Mouse (Mus musculus) mouse trophoblast stem cell (cell line): ENCODE results near the gene Alox8.

Experiments used
- in situ Hi-C, 2 experiments: fragments of 300-500 bp; cut with MseI, MboI; formaldehyde crosslinking; loops; 2 replicates in 1 of 2; 3 replicates in 1 of 2; pipeline ENCODE4 v1.15.1; 2025

Alox8 gene

DNA sequence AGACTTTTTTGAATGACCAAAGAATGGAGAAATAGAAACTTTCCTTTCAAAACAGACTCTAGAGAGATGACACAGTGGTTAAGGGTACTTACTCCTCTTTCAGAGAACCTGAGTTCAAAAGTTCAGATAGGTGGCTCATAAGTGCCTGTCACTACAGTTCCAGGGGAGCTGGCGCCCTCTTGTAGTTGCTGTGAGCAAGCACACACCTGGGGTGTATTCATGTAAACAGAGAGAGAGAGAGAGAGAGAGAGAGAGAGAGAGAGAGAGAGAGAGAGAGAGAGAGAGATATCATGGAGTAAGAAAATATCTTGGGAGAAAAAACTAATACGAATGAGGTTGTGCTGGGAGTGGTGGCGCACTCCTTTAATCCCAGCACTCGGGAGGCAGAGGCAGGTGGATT, 17.5 kb downstream of the Alox8 start:
- in situ Hi-C loops, result no loop called here

DNA sequence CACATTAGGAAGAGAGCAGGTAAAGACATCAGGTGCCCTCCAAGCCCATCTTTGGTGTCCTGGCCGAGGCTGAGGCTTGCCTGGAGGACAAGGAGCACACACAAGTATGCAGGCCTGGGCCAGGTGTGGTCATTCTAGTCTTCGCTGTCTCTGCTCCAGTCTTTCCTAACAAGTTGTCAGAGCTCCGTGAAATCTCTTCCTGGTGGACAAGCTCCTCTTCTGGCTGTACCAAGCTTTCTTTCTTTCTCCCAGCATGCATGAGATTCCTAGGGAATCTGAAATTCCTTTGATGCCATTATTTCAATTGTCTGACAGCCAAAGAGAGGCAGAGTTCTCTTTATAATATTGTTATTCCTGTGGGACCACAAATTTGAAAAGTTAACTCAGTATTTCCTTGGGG, 18.1 kb downstream of the Alox8 start:
- in situ Hi-C loops, result no loop called here

DNA sequence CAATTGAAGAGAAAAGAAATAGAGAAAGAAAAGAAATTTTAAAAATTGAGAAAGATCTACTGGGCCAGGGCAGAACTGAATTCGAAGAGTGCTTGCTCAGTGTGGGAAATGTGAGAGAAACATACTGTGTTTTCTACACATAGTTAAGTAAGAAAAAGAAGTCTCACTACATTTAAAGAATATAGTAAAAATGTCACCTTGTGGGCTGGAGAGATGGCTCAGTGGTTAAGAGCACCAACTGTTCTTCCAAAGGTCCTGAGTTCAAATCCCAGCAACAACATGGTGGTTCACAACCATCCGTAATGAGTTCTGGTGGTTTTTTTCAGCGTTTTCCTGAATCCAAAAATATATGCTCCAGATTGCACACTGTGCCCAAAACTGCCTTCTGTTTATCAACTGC, 19.1 kb downstream of the Alox8 start:
- in situ Hi-C loops, result no loop called here

DNA sequence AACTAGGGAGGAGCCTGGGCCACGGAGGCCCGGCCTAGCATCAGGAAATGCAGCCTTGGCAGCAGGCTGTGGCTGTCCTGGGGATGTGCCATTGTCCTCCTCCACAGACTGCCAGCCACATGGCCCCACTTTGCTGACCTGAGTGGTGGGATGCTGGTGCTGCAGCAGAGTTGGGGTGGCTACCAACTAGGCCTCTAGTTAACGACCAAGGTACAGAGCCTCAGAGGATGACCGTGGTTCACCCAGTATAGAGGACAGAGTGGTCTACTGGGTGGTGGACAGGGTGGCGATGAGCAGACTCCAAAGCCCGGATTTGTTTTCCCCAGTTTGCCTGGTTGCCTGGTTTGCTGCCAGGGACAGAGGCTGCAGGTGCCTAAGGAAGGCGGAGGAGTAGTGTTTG, 22.9 kb downstream of the Alox8 start:
- in situ Hi-C loops, result no loop called here

DNA sequence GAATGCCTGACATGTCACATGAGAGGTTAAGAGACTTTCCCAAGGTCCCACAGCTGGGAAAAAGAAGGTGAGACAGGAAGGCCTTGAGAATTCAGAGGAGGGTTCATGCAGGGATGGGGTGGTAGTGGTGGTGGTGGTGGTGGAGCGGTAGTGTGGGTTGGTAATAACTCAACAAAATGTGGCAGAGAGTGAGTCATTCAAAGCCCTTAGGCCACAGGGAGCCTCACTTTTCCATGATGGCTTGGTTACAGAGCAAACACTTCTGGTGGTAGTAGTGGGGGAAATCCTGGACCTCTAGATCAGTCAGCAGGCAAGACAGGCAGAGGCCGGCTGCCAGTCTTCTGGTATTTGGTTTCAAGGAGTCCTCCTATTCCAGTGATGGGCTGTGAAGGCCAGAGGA, 25.0 kb downstream of the Alox8 start:
- in situ Hi-C loops, result no loop called here

DNA sequence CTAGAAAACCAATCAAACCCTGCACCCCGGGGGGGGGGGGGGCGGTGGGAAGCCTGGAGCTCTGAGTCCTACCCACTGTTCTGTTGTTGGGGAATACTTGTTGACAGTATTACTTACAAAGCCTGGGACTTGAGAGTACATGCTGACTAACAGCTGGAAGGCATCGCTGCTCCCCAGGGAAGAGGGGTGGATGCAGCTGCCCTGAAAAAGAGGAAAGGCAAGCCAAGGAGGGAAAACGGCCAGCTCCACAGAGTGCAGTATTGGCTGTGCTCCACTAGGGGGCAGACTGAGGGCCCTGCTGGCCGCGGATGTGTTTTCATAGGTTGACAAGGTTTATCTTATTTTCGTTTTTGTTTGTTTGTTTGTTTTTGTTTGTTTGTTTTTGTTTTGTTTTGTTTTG, 26.0 kb downstream of the Alox8 start:
- in situ Hi-C loops, result no loop called here

DNA sequence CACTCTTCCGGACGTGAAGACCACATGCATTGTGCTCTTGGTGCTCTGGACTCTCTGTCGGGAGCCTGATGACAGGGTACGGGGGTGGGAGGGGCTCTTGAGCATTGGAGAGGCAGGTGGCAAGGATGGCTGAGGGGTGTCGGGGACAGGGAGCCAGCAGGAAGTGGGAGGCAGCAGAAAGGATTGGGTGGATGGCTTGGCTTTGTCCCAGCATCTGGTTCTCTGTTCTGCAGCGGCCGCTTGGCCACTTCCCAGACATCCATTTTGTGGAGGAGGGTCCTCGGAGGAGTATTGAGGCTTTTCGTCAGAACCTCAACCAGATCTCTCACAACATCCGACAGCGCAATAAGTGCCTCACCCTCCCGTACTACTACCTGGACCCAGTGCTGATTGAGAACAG, 28.3 kb downstream of the Alox8 start:
- in situ Hi-C loops, result no loop called here

DNA sequence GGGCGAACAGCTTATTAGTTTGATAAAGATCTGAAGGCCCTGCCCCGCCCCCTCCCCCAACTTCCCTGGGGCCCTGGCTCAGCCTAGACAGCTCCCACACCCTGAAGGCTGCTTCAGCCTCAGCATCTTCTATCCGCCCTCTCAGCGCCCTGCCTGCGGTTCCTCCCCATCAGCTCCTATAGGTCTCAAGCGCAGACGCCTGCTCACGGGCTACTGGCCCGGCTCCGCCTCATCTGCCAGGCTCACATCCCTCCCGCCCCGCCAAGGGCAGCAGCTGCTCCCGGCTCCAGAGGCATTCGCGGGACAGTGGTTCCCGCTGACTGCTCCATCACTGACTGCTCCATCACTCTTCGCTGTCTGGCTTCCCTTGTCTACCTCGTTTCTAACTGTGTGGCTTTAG, 40.8 kb downstream of the Alox8 start, which contains the start of gene Alox12b:
TSS of gene Alox12b (plus strand) at position 190 of the 400 bp plus-strand sequence.
- in situ Hi-C loops, result no loop called here

DNA sequence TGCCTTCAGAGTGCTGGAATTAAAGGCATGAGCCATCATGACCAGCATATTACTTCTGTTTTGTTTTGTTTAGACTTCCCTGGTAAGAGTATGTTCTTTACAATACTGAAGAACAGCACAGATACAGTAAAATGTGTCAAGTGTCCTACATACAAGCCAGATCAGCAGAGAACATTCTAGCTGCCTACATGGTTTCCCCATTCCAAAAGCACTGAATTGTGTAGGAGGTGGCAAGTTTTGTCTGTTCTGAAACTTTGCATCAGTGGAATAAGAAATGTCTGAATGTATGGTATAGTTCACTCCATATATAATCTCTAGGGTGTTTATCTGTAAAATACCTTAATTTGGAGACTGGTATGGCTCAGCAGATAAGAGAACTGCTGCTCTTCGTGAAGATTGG, 42.3 kb downstream of the Alox8 start:
- in situ Hi-C loops, result no loop called here

DNA sequence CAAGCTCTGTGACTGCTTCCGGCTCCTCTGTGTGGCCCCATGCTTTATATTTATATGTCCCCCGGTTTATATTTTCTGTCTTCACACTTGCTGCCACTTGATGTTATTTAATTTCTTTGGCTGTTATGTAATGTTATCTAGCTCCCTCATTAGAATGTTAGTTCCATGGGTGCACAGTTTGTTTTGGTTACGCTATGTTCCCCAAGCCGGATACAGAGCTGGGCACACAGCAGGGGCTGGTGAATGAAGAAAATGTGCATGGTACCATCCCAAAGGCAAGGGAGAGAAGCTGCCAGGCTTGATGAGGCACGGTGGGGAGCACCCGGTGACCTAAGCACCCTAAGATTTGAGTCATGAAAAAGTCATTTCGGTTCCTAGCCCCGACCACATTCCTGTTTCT, 43.8 kb downstream of the Alox8 start:
- in situ Hi-C loops, result no loop called here

DNA sequence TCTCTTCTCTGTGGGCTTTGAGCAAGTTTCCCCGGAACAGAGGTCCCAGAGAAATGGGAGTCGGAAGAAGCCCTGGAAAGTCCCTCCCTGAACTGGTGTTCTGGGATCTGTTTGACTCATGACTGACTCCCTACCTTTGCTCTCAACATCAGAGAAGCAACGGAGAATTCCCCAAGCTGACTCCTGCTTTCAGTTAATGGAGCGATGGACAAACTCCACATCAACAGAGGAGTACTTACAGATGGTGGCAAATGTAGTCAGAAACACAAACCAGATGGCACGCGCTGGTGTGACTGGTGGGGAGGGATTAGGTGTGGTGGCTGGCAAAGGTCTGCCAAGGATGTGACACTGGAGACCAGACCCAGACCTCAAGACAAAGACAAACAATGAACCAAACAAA, 46.6 kb downstream of the Alox8 start:
- in situ Hi-C loops, result no loop called here

DNA sequence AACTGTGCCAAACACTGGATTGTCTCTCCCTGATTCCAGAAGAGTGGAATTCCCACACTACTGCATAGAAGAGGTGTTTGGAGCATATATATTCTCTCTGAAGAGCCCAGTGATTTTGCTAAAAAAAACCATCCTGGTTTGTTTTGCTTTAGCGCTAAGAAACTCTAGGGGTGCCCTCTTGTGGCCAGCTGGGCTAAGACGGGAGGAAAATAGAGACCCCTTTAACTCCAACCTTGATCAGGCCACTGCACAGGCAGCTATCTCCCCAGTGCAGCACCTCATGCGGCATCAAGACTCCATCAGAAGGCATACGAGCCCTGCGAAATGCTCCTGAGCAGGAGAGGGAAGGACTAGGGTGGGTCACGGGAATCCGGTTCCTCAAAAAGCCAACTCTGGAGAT, 47.2 kb downstream of the Alox8 start:
- in situ Hi-C loops, result no loop called here

DNA sequence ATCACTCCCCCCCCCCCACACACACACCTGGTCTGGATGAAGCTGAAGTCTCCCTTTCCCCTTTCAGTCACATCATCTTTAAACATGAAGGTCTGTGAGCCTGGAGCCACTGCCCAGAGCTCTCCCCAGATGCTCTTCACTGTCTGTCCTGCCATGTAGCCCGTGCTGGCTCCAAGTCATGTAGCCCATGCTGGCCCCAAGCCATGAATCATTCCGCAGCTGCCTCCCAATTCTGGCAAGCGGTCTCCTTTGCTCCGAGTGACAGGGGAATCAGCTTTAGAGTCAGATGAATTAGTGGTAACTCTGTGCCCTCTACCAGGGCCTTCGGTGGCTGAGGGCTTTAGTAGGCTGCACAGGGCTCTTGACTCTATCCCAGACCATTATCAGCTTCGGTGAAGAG, 47.9 kb downstream of the Alox8 start:
- in situ Hi-C loops, result no loop called here

DNA sequence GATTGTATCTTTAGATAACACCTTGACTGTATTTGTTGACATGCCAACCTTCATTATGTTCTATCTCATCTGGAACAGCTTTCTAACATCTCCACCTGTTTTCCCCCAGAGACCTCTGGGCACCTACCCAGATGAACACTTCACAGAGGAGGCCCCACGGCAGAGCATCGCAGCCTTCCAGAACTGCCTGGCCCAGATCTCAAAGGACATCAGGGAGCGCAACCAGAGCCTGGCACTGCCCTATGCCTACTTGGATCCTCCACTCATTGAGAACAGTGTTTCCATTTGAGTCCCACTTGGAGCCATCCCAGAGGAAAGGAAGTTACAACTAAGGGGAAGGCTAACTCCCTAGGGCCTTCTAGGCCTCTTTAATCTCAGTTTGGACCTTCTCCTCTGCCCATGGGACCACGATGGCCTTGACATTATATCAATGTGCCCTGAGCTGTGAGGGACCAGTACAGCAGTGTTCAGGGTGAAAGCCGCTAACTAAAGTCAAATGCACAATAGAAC, 49.1 kb downstream of the Alox8 start:
- in situ Hi-C loops, result no loop called here

DNA sequence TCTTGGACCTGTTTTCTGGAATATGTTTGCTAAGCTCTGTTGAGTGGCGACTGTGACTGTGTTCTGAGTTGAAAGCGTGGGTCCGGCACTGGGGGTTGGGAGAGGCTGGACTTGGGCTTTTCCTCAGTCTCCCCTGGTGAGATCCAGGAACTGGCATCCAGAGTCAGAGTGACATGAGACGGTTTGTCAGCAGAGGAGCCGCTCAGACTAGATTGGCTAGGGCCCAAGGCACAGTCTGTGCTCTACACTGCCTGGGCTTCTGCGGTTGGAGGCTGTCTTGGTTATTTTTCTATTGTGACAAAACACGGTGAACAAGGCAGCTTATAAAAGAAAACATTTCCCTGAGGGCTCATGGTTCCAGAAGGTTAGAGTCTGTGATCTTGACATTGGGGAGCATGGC, 50.1 kb downstream of the Alox8 start:
- in situ Hi-C loops, result no loop called here

DNA sequence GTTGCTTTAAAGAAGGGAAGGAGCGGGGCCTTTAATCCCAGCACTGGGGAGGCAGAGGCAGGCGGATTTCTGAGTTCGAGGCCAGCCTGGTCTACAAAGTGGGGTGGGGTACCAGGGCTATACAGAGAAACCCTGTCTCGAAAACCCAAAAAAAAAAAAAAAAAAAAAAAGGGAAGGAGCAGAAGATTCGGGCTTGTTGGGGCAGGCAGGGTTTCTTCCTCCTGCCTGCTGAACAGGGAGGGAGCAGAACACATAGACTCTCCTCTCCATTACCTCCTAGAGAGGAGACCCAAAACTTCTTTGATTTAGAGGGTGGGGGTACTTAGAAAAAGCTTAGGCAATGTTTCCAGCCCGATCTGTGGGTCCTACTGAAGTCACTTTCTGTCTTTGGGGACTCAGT, 62.3 kb downstream of the Alox8 start:
- in situ Hi-C loops, result no loop called here

DNA sequence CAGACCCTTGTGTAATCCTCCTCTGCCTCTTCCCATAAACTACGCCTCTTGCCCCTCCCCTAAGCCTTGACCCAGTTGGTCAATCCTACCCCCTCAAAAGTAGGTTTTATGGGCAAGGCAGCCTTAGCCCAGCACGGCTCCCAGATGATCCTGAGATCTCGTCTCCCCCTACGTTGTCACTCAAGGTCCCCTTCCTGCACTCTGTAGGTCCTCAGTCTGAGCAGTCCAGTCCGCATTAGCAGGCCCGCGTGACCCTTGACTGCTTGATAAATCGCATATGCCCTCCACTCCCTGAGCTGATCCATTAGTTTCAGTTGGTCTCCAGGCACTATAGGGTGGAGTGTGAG, 63.0 kb downstream of the Alox8 start:
- in situ Hi-C loops, result no loop called here
